In the genomic region with DNA sequence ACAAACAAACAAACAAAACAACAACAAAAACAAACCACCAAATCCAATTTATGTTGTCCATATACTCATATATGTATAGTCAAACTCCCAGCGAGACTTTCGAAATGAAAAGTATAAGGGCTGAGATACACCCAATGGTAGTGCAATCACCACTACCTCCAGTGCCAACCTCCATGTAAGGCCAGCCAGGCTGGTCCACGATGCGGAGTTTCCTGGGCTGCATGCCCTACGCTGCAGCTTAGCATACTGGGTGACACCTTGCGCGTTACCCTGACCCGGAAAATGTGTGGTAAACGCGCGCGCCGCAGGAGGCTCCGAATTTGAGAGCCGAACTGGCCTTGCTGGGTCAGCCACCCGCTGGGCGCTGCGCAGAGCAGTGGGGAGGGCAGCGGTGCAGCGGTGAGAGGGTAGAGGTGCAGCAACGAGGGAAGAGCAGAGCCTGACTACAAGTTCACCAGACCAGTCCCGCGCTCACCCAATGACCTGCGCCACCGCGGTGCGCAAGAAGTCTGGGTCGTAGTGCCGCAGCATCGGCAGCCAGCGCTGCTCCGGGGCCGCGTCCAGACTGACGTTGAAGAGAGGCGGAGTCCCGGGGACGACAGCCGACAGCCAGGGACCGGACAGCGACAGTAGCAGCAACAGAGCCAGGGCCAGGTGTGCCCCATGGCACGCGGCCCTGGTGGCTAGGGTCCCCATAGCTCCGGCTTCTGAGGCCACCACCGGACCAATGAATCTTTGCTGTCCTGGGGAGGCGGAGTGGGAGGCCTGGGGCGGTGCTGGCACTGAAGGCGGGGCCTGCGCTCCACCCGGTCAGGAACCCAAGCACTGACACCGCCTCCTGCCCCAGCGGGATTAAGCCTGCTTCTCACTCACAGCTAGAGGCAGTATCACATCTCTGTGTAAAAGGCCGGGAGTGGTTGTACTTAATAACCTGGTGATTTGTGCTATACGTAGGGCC, we compare ENCODE assay signal across 8 mouse cellular contexts. TPM values are rescaled to one million over a fixed set of nuclear protein-coding genes. Genes with fewer than 3 reads are reported as not detected.
A peak's percentile ranks its signal among the peaks of the same experiment; 100 is the strongest.
DNase-seq lines count a peak whose midpoint lies in the region; ATAC-seq and TF ChIP-seq lines count a peak whose summit lies in the region.

Gene Naaa (minus strand): TSS at position 734 of the 958 bp plus-strand sequence.

- peak within 1 kb of the TSS; percentile 56 for H3K27ac ChIP-seq in hindbrain, embryonic 13.5 days

- no peaks in the 10 kb centered on the region for H3K9me3 ChIP-seq in hindbrain, embryonic 13.5 days

- CTCF ChIA-PET in Patski (lab: Charles Lee), result interaction anchor here (1.2 to 1.6 kb wide), 3 partner anchors 10 to 34 kb away, joined by 3 to 4 read pairs (median 4); no protein-coding TSS in a partner anchor

- WGBS in hindbrain, embryonic 13.5 days, result 2% methylated on average over 53 of the region's 54 CpGs

- in situ Hi-C loops in Patski (cut with MboI; ENCODE audit: low pct_unique_long_range_greater_than_20kb), result no loop called here

- H3K4me2 ChIP-seq in hindbrain, embryonic 13.5 days, result peak within 1 kb of the TSS; percentile 90

- peak; percentile 98 for ATAC-seq in Patski
- ATAC-seq in hindbrain, embryonic 13.5 days (ENCODE audit: low FRiP score), result peak; percentile 93

- DNase-seq in Patski (ENCODE audit: low read depth, low spot score), result peak; percentile 33
- DNase-seq in cerebellum, postnatal 14 days, result peak; percentile 83 to 85
- DNase-seq in frontal cortex, postnatal 14 days (ENCODE audit: low spot score in 2 of 2), result peak; percentile 61 to 62
- peak; percentile 63 to 74 for DNase-seq in layer of hippocampus, postnatal 25 days (ENCODE audit: extremely low spot score in 1 of 2, low spot score in 1 of 2)
- peak; percentile 93 for DNase-seq in lung, postnatal 25 days (ENCODE audit: low spot score)
- DNase-seq in retina, embryonic 14.5 days (ENCODE audit: low spot score), result peak; percentile 73
- peak; percentile 79 for DNase-seq in thymus, postnatal 4 days

- H3K4me1 ChIP-seq in hindbrain, embryonic 13.5 days (replicated peaks), result peaks cover 15% of the 10 kb centered on the region

- H3K4me3 ChIP-seq in hindbrain, embryonic 13.5 days, result peak within 1 kb of the TSS; percentile 57

- POLR2A ChIA-PET in Patski (lab: Charles Lee), result interaction anchor here (1.0 kb wide), 1 partner anchor 15 kb away, joined by 3 read pairs; no protein-coding TSS in a partner anchor

- TF ChIP-seq CTCF in Patski (IDR thresholded peaks at IDR 0.05), result no peak

- H3K9ac ChIP-seq in hindbrain, embryonic 13.5 days, result peak within 1 kb of the TSS; percentile 74

- no peaks in the 10 kb centered on the region for H3K36me3 ChIP-seq in hindbrain, embryonic 13.5 days

- H3K27me3 ChIP-seq in Patski, result no peaks in the 10 kb centered on the region
- no peaks in the 10 kb centered on the region; the same call in 1 of the 2 replicates for H3K27me3 ChIP-seq in hindbrain, embryonic 13.5 days

RNA-seq across cellular contexts. Expression of gene Naaa, which starts in this region (rescaled TPM):
- 33.5 TPM for polyA plus RNA-seq in Patski (2021)
- 15.0 and 19.2 TPM in 2 replicates for polyA plus RNA-seq in hindbrain, embryonic 13.5 days (2015; fragmentation: Nextera tagmentation; extraction: Ambion mirVana)
- 10 to 100 TPM; 46.4 to 48.1 TPM for total RNA-seq in layer of hippocampus, postnatal 25 days (2021)

Comparison
In these comparisons a context has a peak if more than half of its experiments do, and no peak if none do; other contexts are left out.
1. Peak in every context shown above with its lines: DNase-seq, ATAC-seq, H3K4me3 ChIP-seq and H3K27ac ChIP-seq.
2. DNase-seq: peak in every context shown above with its lines; median percentile 93 in lung, postnatal 25 days; 84 in cerebellum, postnatal 14 days; 79 in thymus, postnatal 4 days; 73 in retina, embryonic 14.5 days; 68 in layer of hippocampus, postnatal 25 days; 62 in frontal cortex, postnatal 14 days; 33 in Patski.